Mouse (Mus musculus): Measurements from ENCODE around the gene Prss45. TPM values are rescaled to one million over a fixed set of nuclear protein-coding genes. Genes with fewer than 3 reads are reported as not detected.
"Not testable (repeated sequence)": the region's sequence is repeated elsewhere in the genome, so short reads cannot be mapped to it uniquely, and the experiment has no call there.

Gene Prss45
- polyA plus RNA-seq, 1 experiment from 2014 or later, result not detected

DNA sequence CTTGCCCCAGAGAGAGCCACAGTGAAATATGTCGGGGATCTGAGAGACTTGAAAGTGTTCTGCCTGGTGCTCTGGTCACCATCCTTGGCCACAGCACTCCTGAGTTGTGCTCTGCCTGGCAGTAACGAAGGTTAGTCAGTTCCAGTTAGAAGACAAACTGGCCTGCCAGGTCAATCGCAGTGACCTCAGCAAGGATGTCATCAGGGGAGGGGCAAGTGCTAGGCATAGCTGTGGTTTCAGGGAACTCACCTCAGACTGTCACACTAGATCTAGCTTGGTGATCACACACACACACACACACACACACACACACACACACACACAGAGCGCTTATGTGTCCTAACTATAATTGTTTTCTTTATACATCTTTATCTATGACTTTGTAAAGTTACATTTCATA is 31.1 kb upstream of the Prss45 start:
- Histone ChIP-seq H3K36me3 (replicated peaks; ENCODE audit: insufficient read depth, low read length) (no peaks in the 10 kb centered on the region), H3K27ac (ENCODE audit: low read depth) (no peak overlapping the region), H3K4me3 (ENCODE audit: low read depth, low read length) (no peak overlapping the region), H3K4me2 (ENCODE audit: low read depth, low read length) (no peak overlapping the region), H3K27me3 (ENCODE audit: insufficient read depth, low read length) (no peaks in the 10 kb centered on the region), H3K4me1 (ENCODE audit: insufficient read depth) (0 out of 2 replicates have a peak, but pooled peaks cover 2% of the 10 kb centered on the region), H3K9ac (replicated peaks) (no peak overlapping the region), H3K9me3 (ENCODE audit: low read length) (no peaks in the 10 kb centered on the region)
- TF ChIP-seq EP300 (IDR thresholded peaks at IDR 0.05; ENCODE audit: low read depth) (no peak), CTCF (IDR thresholded peaks at IDR 0.05; ENCODE audit: low read depth) (no peak)
- no peak for ATAC-seq
- no peak for DNase-seq
- 62% methylated on average over 4 of the region's 4 CpGs for WGBS (ENCODE audit: insufficient replicate concordance)

DNA sequence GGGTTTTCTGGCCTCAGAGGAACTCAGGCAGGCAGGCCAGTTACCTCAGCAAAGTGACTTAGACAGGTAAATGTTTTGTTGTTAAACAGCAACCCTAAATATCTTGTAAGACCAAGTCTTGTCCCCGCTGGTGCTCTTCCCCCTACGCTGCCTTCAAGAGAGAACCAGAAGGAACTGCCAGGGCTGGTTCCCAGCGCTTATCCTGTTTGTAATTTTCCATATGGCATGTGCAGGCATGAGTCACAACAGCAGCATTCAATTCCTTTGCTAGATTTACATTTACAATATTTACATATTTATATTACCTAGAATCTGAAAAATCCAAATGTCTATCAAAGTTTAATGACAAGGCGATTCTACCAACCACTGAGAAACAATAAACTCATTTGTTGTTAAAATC is 24.3 kb upstream of the Prss45 start:
- DNase-seq, result no peak
- no peak overlapping the region for H3K27ac ChIP-seq (ENCODE audit: low read depth)
- no peak for TF ChIP-seq EP300 (IDR thresholded peaks at IDR 0.05; ENCODE audit: low read depth)
- TF ChIP-seq CTCF (IDR thresholded peaks at IDR 0.05; ENCODE audit: low read depth), result no peak
- no peak overlapping the region for H3K4me3 ChIP-seq (ENCODE audit: low read depth, low read length)
- 72% methylated on average over 4 of the region's 4 CpGs for WGBS (ENCODE audit: insufficient replicate concordance)
- H3K9ac ChIP-seq (replicated peaks), result no peak overlapping the region
- no peaks in the 10 kb centered on the region for H3K27me3 ChIP-seq (ENCODE audit: insufficient read depth, low read length)
- H3K9me3 ChIP-seq (ENCODE audit: low read length), result no peaks in the 10 kb centered on the region
- H3K4me1 ChIP-seq (ENCODE audit: insufficient read depth), result no peaks in the 10 kb centered on the region
- no peak overlapping the region for H3K4me2 ChIP-seq (ENCODE audit: low read depth, low read length)
- no peaks in the 10 kb centered on the region for H3K36me3 ChIP-seq (replicated peaks; ENCODE audit: insufficient read depth, low read length)
- ATAC-seq, result no peak

DNA sequence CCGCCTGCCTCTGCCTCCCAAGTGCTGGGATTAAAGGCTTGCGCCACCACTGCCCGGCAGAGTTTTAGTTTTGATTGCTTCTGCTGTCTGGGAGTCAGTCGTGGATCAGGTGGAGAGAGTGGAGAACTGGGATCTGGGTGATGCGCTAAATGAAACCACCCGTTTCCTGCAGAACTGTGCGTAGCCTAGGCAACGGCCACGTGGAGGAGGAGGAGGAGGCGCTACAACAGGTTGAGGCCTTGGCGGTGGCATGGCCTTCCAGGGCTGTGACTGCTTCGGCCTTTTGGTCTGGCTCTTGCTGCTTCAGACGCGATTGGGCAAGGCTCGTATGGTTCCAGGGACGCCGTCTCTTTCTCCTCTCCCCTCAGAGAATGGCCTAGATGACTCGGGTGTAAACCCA is 20.6 kb upstream of the Prss45 start, which contains the start of gene Prss44:
TSS of gene Prss44 (plus strand) at position 206 of the 400 bp plus-strand sequence.
- TF ChIP-seq CTCF (IDR thresholded peaks at IDR 0.05; ENCODE audit: low read depth), result no peak
- no peak for TF ChIP-seq EP300 (IDR thresholded peaks at IDR 0.05; ENCODE audit: low read depth)
- no peak within 1 kb of the TSS for H3K9ac ChIP-seq (replicated peaks)
- H3K4me1 ChIP-seq (ENCODE audit: insufficient read depth), result no peaks in the 10 kb centered on the region
- no peak within 1 kb of the TSS for H3K27ac ChIP-seq (ENCODE audit: low read depth)
- H3K27me3 ChIP-seq (ENCODE audit: insufficient read depth, low read length), result no peaks in the 10 kb centered on the region
- no peak for DNase-seq
- no peak for ATAC-seq
- no peaks in the 10 kb centered on the region for H3K36me3 ChIP-seq (replicated peaks; ENCODE audit: insufficient read depth, low read length)
- H3K4me2 ChIP-seq (ENCODE audit: low read depth, low read length), result no peak within 1 kb of the TSS
- H3K9me3 ChIP-seq (ENCODE audit: low read length), result no peaks in the 10 kb centered on the region
- H3K4me3 ChIP-seq (ENCODE audit: low read depth, low read length), result no peak within 1 kb of the TSS
- 51% methylated on average over 18 of the region's 18 CpGs for WGBS (ENCODE audit: insufficient replicate concordance)

DNA sequence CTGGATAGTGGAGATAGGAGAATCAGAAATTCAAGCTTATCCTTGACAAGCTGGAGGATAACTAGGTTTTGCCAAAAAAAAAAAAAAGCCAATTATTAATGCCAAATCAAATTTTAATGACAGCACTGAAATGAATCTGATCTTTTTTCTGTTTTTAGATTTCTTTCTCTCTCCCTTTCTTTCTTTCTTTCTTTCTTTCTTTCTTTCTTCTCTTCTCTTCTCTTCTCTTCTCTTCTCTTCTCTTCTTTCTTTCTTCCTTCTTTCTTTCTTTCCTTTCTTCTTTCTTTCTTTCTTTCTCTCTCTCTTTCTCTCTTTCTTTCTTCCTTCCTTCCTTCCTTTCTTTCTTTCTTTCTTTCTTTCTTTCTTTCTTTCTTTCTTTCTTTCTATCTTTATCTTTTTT is 13.8 kb upstream of the Prss45 start:
- not testable (repeated sequence) for DNase-seq; H3K4me3 ChIP-seq (ENCODE audit: low read depth, low read length); H3K36me3 ChIP-seq (replicated peaks; ENCODE audit: insufficient read depth, low read length); H3K27ac ChIP-seq (ENCODE audit: low read depth); H3K27me3 ChIP-seq (ENCODE audit: insufficient read depth, low read length); H3K9ac ChIP-seq (replicated peaks); H3K9me3 ChIP-seq (ENCODE audit: low read length); ATAC-seq; H3K4me1 ChIP-seq (ENCODE audit: insufficient read depth); H3K4me2 ChIP-seq (ENCODE audit: low read depth, low read length)

DNA sequence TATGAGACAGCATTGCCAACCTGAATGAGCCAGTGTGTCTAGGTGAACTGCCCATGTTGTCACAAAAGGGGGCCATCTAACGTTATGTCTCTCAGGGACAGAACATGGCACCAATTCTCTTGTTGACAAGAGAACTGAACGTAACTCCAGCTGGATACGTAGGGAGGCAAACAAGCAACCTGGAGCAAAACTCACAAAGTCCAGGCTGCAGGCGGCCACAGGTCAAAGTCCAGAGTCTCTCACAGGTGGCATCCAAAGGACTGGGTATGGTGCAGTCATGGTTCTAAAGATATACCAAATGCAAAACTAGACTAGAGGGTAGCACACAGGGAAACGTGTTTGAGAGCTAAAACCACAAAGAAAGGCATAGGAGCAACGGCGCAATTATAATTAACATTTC is 13.0 kb upstream of the Prss45 start:
- Histone ChIP-seq H3K4me3 (ENCODE audit: low read depth, low read length) (no peak overlapping the region), H3K4me1 (ENCODE audit: insufficient read depth) (no peaks in the 10 kb centered on the region), H3K4me2 (ENCODE audit: low read depth, low read length) (no peak overlapping the region), H3K27ac (ENCODE audit: low read depth) (no peak overlapping the region), H3K36me3 (replicated peaks; ENCODE audit: insufficient read depth, low read length) (no peaks in the 10 kb centered on the region), H3K27me3 (ENCODE audit: insufficient read depth, low read length) (no peaks in the 10 kb centered on the region), H3K9me3 (ENCODE audit: low read length) (no peaks in the 10 kb centered on the region), H3K9ac (replicated peaks) (no peak overlapping the region)
- 69% methylated on average over 7 of the region's 7 CpGs for WGBS (ENCODE audit: insufficient replicate concordance)
- DNase-seq (no peak), ATAC-seq (peak; percentile 87)
- TF ChIP-seq CTCF (IDR thresholded peaks at IDR 0.05; ENCODE audit: low read depth) (no peak), EP300 (IDR thresholded peaks at IDR 0.05; ENCODE audit: low read depth) (no peak)

DNA sequence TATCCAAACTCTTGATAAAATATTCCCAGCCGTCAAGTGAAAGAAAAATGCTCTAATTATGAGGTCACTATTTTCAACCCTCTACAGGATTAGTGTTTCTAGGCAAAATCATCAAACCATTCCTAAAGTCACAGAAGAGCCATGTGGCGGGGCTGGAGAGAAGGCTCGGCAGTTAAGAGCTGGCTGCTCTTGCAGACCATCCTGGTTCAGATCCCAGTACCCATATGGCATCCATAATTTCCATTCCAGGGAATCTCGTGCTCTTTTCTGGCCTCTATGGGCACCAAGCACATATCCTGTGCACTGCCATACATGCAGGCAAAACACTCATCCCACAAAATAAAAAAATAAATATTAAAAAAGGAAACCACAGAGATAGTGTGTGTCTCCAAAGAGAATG is 9.0 kb upstream of the Prss45 start:
- Histone ChIP-seq H3K27ac (ENCODE audit: low read depth) (no peak overlapping the region), H3K4me1 (ENCODE audit: insufficient read depth) (no peaks in the 10 kb centered on the region)
- 59% methylated on average over 4 of the region's 4 CpGs for WGBS (ENCODE audit: insufficient replicate concordance)

DNA sequence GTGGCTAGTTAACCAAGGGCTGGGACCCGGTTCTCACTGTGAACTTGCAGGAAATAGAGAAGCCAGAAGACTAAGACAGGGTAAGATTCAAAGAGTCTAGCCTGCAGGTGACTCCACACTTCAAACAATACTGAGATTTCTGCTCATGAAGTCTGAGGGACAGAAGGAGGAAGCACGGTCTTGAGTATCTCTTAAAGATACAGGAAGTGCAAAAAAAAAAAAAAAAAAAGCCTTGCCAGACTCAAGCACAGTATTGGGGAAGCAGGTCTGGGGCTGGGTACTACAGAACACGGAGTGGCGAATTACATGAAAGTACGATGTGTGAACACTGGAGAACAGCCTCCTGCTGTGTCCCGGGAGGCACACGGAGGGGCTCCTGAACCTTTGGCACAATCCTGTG is 8.6 kb upstream of the Prss45 start:
- H3K4me2 ChIP-seq (ENCODE audit: low read depth, low read length), result no peak overlapping the region
- 25% methylated on average over 7 of the region's 7 CpGs for whole genome bisulfite sequencing (ENCODE audit: insufficient replicate concordance)
- no peak overlapping the region for H3K4me3 ChIP-seq (ENCODE audit: low read depth, low read length)
- no peaks in the 10 kb centered on the region for H3K36me3 ChIP-seq (replicated peaks; ENCODE audit: insufficient read depth, low read length)
- no peak for TF ChIP-seq EP300 (IDR thresholded peaks at IDR 0.05; ENCODE audit: low read depth)
- TF ChIP-seq CTCF (IDR thresholded peaks at IDR 0.05; ENCODE audit: low read depth), result no peak
- H3K27ac ChIP-seq (ENCODE audit: low read depth), result no peak overlapping the region
- ATAC-seq, result no peak
- DNase-seq, result no peak
- no peaks in the 10 kb centered on the region for H3K9me3 ChIP-seq (ENCODE audit: low read length)
- no peak overlapping the region for H3K9ac ChIP-seq (replicated peaks)
- no peaks in the 10 kb centered on the region for H3K4me1 ChIP-seq (ENCODE audit: insufficient read depth)
- H3K27me3 ChIP-seq (ENCODE audit: insufficient read depth, low read length), result no peaks in the 10 kb centered on the region

More for the DNA sequence above, 9.0 kb upstream of the Prss45 start:
- Histone ChIP-seq H3K36me3 (replicated peaks; ENCODE audit: insufficient read depth, low read length) (no peaks in the 10 kb centered on the region), H3K4me2 (ENCODE audit: low read depth, low read length) (no peak overlapping the region), H3K4me3 (ENCODE audit: low read depth, low read length) (no peak overlapping the region), H3K9ac (replicated peaks) (no peak overlapping the region), H3K9me3 (ENCODE audit: low read length) (no peaks in the 10 kb centered on the region), H3K27me3 (ENCODE audit: insufficient read depth, low read length) (no peaks in the 10 kb centered on the region)
- ATAC-seq (no peak), DNase-seq (no peak)
- TF ChIP-seq CTCF (IDR thresholded peaks at IDR 0.05; ENCODE audit: low read depth) (no peak), EP300 (IDR thresholded peaks at IDR 0.05; ENCODE audit: low read depth) (no peak)

Data from liver, postnatal 0 days (tissue).